Mouse (Mus musculus): Measurements from ENCODE around the gene Gm13304. TPM values are rescaled to one million over a fixed set of nuclear protein-coding genes. Genes with fewer than 3 reads are reported as not detected.
"Not testable (repeated sequence)": the region's sequence is repeated elsewhere in the genome, so short reads cannot be mapped to it uniquely, and the experiment has no call there.

Gene Gm13304
- polyA plus RNA-seq (2015; fragmentation: Nextera tagmentation; extraction: Ambion mirVana) = not detected in 2 replicates

GRCm38 (mm10) chr4:42114517-42114916 is at the start of gene Gm13304:
Gene Gm13304 (plus strand): TSS chr4:42114817.
- H3K9ac ChIP-seq; H3K36me3 ChIP-seq; H3K9me3 ChIP-seq; H3K27ac ChIP-seq; H3K27me3 ChIP-seq; H3K4me2 ChIP-seq; H3K4me1 ChIP-seq; H3K4me3 ChIP-seq; ATAC-seq (ENCODE audit: insufficient number of reproducible peaks, insufficient read depth, low FRiP score, low TSS enrichment, low read depth): not testable (repeated sequence)
- no CpG with 5 or more reads among the region's 5 CpGs for WGBS

GRCm38 (mm10) chr4:42090907-42091306 is 23.7 kb upstream of the Gm13304 start, which contains the start of gene Gm3893:
Gene Gm3893 (plus strand): TSS chr4:42091207.
- no CpG with 5 or more reads among the region's 2 CpGs for WGBS
- H3K36me3 ChIP-seq; ATAC-seq (ENCODE audit: insufficient number of reproducible peaks, insufficient read depth, low FRiP score, low TSS enrichment, low read depth); H3K27ac ChIP-seq; H3K9me3 ChIP-seq; H3K4me2 ChIP-seq; H3K4me1 ChIP-seq; H3K27me3 ChIP-seq; H3K4me3 ChIP-seq; H3K9ac ChIP-seq: not testable (repeated sequence)

GRCm38 (mm10) chr4:42153136-42153535 is 38.5 kb downstream of the Gm13304 start, which contains the start of gene Gm13306:
Gene Gm13306 (plus strand): TSS chr4:42153436.
- WGBS = no CpG with 5 or more reads among the region's 9 CpGs
- not testable (repeated sequence) for H3K36me3 ChIP-seq; H3K27ac ChIP-seq; H3K4me1 ChIP-seq; ATAC-seq (ENCODE audit: insufficient number of reproducible peaks, insufficient read depth, low FRiP score, low TSS enrichment, low read depth); H3K27me3 ChIP-seq; H3K4me2 ChIP-seq; H3K9ac ChIP-seq; H3K4me3 ChIP-seq; H3K9me3 ChIP-seq

Other genes starting within 250 kb of the Gm13304 start
- gene Gm21541, start 211.2 kb upstream of the Gm13304 start, polyA plus RNA-seq (2015; fragmentation: Nextera tagmentation; extraction: Ambion mirVana) = 8.7 and 16.9 TPM in 2 replicates
- 3.5 and 3.8 TPM in 2 replicates for gene Gm20878, start 173.2 kb upstream of the Gm13304 start, polyA plus RNA-seq (2015; fragmentation: Nextera tagmentation; extraction: Ambion mirVana)
- gene Fam205a4, start 148.8 kb upstream of the Gm13304 start, polyA plus RNA-seq (2015; fragmentation: Nextera tagmentation; extraction: Ambion mirVana) = 0.37 TPM in 1 of 2 replicates, not detected in the other
- 0.44 TPM in 1 of 2 replicates, not detected in the other for gene Gm21093, start 80.1 kb upstream of the Gm13304 start, polyA plus RNA-seq (2015; fragmentation: Nextera tagmentation; extraction: Ambion mirVana)
- gene Gm3893, start 23.6 kb upstream of the Gm13304 start, polyA plus RNA-seq (2015; fragmentation: Nextera tagmentation; extraction: Ambion mirVana) = not detected in 2 replicates
- gene Gm13306, start 38.6 kb downstream of the Gm13304 start, polyA plus RNA-seq (2015; fragmentation: Nextera tagmentation; extraction: Ambion mirVana) = not detected in 2 replicates
- gene Gm13305, start 53.8 kb downstream of the Gm13304 start, polyA plus RNA-seq (2015; fragmentation: Nextera tagmentation; extraction: Ambion mirVana) = 0.79 and 1.9 TPM in 2 replicates
- not detected in 2 replicates for gene Gm10600, start 125.8 kb downstream of the Gm13304 start, polyA plus RNA-seq (2015; fragmentation: Nextera tagmentation; extraction: Ambion mirVana)
- 0.92 TPM in 1 of 2 replicates, not detected in the other for gene Ccl21b, start 140.9 kb downstream of the Gm13304 start, polyA plus RNA-seq (2015; fragmentation: Nextera tagmentation; extraction: Ambion mirVana)
- not detected in 2 replicates for gene Gm21953, start 179.4 kb downstream of the Gm13304 start, polyA plus RNA-seq (2015; fragmentation: Nextera tagmentation; extraction: Ambion mirVana)
- 0.29 TPM in 1 of 2 replicates, not detected in the other for gene Fam205a3, start 203.5 kb downstream of the Gm13304 start, polyA plus RNA-seq (2015; fragmentation: Nextera tagmentation; extraction: Ambion mirVana)